Comparison of ENCODE assay signal across 10 mouse cellular contexts in the genomic region with DNA sequence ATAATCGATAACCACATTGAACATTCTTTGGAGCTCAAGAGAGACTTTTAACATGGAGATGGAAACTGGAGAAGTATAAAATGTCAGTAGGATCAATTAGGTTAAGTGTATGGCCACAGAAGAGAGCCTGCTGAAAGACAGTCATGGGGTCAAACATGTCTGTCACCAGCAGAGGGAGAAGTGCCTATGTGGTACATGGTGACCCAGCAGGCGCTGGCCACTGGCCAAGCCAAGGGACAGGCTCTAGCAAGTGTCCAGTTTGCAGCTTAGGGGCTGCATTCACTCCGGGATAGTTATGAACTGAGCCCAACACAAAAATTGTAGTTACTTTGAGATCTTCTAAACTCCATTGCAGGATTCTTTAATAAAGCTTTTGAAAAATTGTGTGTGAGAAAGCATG. TPM values are rescaled to one million over a fixed set of nuclear protein-coding genes. Genes with fewer than 3 reads are reported as not detected.
DNase-seq lines count a peak whose midpoint lies in the region; ATAC-seq and TF ChIP-seq lines count a peak whose summit lies in the region.
"Had no signal": no experiment of that assay in that cellular context is flagged by ENCODE, and none has a peak within 500 bp of the region (broad histone marks: within the 10 kb centered on the region; RNA-seq: fewer than 3 reads in every experiment).

No protein-coding gene starts in this region.

- no peak for TF ChIP-seq POLR2A in lung, adult 2 months (IDR thresholded peaks at IDR 0.05; ENCODE audit: borderline replicate concordance, extremely low read depth, low read depth, low read length)
- no peak for TF ChIP-seq POLR2A in bone marrow, adult 2 months (IDR thresholded peaks at IDR 0.05; ENCODE audit: borderline replicate concordance, control insufficient read depth, low read depth, low read length)

- no peak overlapping the region for H3K4me2 ChIP-seq in hindbrain, postnatal 0 days (ENCODE audit: low read depth, low read length)
- H3K4me2 ChIP-seq in hindbrain, embryonic 11.5 days (replicated peaks; ENCODE audit: low read depth, low read length) = no peak overlapping the region
- H3K4me2 ChIP-seq: liver, embryonic 11.5 days had no signal

- WGBS in hindbrain, postnatal 0 days = 78% methylated on average over 3 of the region's 3 CpGs
- WGBS in hindbrain, embryonic 11.5 days = 89% methylated on average over 3 of the region's 3 CpGs
- 76% methylated on average over 3 of the region's 3 CpGs for WGBS in lung, adult 2 months
- 81% methylated on average over 3 of the region's 3 CpGs for WGBS in bone marrow, adult 2 months

- ATAC-seq in hindbrain, postnatal 0 days = no peak
- no peak for ATAC-seq in hindbrain, embryonic 11.5 days (ENCODE audit: low FRiP score)

- peak; percentile 19 for DNase-seq in adrenal gland, adult 2 months
- DNase-seq in adrenal gland, postnatal 4 days (ENCODE audit: low spot score in 2 of 2) = no peak
- DNase-seq in hindbrain, postnatal 0 days (ENCODE audit: low spot score) = peak; percentile 39
- DNase-seq in hindbrain, embryonic 11.5 days (ENCODE audit: low spot score) = no peak
- no peak for DNase-seq in lung, adult 2 months
- DNase-seq in lung, adult 18-20 months = no peak
- DNase-seq in right cerebral cortex, postnatal 10 days (ENCODE audit: low spot score in 2 of 2) = no peak
- DNase-seq: kidney, adult 9 months had no signal

- peaks cover 7% of the 10 kb centered on the region; the same call in 1 of the 2 replicates for H3K9me3 ChIP-seq in hindbrain, postnatal 0 days (ENCODE audit: low read length)
- H3K9me3 ChIP-seq in hindbrain, embryonic 11.5 days (ENCODE audit: control insufficient read depth, low read length) = no peaks in the 10 kb centered on the region

- TF ChIP-seq CTCF in hindbrain, postnatal 0 days (IDR thresholded peaks at IDR 0.05; ENCODE audit: low read depth) = peak; percentile 42
- 0 out of 2 replicates have a peak, but pooled peaks have one; percentile 1 for TF ChIP-seq CTCF in lung, adult 2 months (IDR thresholded peaks at IDR 0.05; ENCODE audit: insufficient read depth, low read length)
- 0 out of 2 replicates have a peak, but pooled peaks have one; percentile 3 for TF ChIP-seq CTCF in bone marrow, adult 2 months (IDR thresholded peaks at IDR 0.05; ENCODE audit: control insufficient read depth, insufficient read depth, low read length)

- no peak overlapping the region for H3K27ac ChIP-seq in hindbrain, postnatal 0 days
- H3K27ac ChIP-seq in hindbrain, embryonic 11.5 days (ENCODE audit: low read depth, low read length) = no peak overlapping the region
- H3K27ac ChIP-seq in bone marrow, adult 2 months (ENCODE audit: control insufficient read depth, insufficient read depth, low read depth, low read length, poor library complexity) = no peak overlapping the region

- H3K4me3 ChIP-seq in hindbrain, postnatal 0 days (ENCODE audit: low read length) = no peak overlapping the region
- no peak overlapping the region for H3K4me3 ChIP-seq in hindbrain, embryonic 11.5 days (ENCODE audit: low read depth, low read length)
- no peak overlapping the region for H3K4me3 ChIP-seq in lung, adult 2 months (replicated peaks; ENCODE audit: extremely low read depth, low read depth, low read length)
- no peak overlapping the region for H3K4me3 ChIP-seq in bone marrow, adult 2 months (replicated peaks; ENCODE audit: control insufficient read depth, low read depth, low read length)

- H3K4me1 ChIP-seq in hindbrain, postnatal 0 days (ENCODE audit: insufficient read depth, low read length) = no peaks in the 10 kb centered on the region
- H3K4me1 ChIP-seq in hindbrain, embryonic 11.5 days (replicated peaks; ENCODE audit: control insufficient read depth, insufficient read depth, low read length) = no peaks in the 10 kb centered on the region
- H3K4me1 ChIP-seq in lung, adult 2 months (ENCODE audit: control insufficient read depth, insufficient read depth, low read length) = peaks cover 3% of the 10 kb centered on the region; the same call in 1 of the 2 replicates
- H3K4me1 ChIP-seq in bone marrow, adult 2 months (ENCODE audit: control insufficient read depth, insufficient read depth, low read length) = no peaks in the 10 kb centered on the region; the same call in 1 of the 2 replicates

- H3K27me3 ChIP-seq in hindbrain, postnatal 0 days (ENCODE audit: insufficient read depth, low read length) = no peaks in the 10 kb centered on the region
- H3K27me3 ChIP-seq in hindbrain, embryonic 11.5 days (ENCODE audit: control insufficient read depth, insufficient read depth, low read length) = no peaks in the 10 kb centered on the region

- no peaks in the 10 kb centered on the region for H3K36me3 ChIP-seq in hindbrain, postnatal 0 days (ENCODE audit: insufficient read depth, low read length)
- H3K36me3 ChIP-seq in hindbrain, embryonic 11.5 days (ENCODE audit: control insufficient read depth, insufficient read depth, low read length) = no peaks in the 10 kb centered on the region

- H3K9ac ChIP-seq in hindbrain, postnatal 0 days (replicated peaks; ENCODE audit: low read length) = no peak overlapping the region
- H3K9ac ChIP-seq in hindbrain, embryonic 11.5 days (ENCODE audit: low read depth, low read length) = no peak overlapping the region

RNA-seq across cellular contexts. Expression of a gene that starts 3.9 kb away (rescaled TPM):
- total RNA-seq in adrenal gland, adult 2 months (2021) = 10 to 100 TPM in 1 of 2 experiments, 1 to 10 TPM in 1; 6.9 to 10.2 TPM
- 0.80 and 1.4 TPM in 2 replicates for polyA plus RNA-seq in adrenal gland, adult 2 months (2012; rRNA removed)
- total RNA-seq in adrenal gland, postnatal 4 days (2021) = 10 to 100 TPM; 17.0 TPM
- 7.4 and 8.6 TPM in 2 replicates for total RNA-seq in hindbrain, postnatal 0 days (2014; rRNA removed)
- 13.4 and 13.6 TPM in 2 replicates for polyA plus RNA-seq in hindbrain, postnatal 0 days (2015; fragmentation: Nextera tagmentation; extraction: Ambion mirVana)
- polyA plus RNA-seq in hindbrain, embryonic 11.5 days (2014; fragmentation: Nextera tagmentation; extraction: Ambion mirVana) = 32.0 and 37.1 TPM in 2 replicates
- polyA plus RNA-seq in lung, adult 2 months (2012; rRNA removed) = 3.3 and 5.4 TPM in 2 replicates
- polyA plus RNA-seq in bone marrow, adult 2 months (2011; ENCODE audit: insufficient read depth, insufficient read length, low replicate concordance, missing spikeins) = 7.2 and 12.4 TPM in 2 replicates

RNA-seq across cellular contexts. Expression of a gene that starts 22.8 kb away (rescaled TPM):
- total RNA-seq in adrenal gland, adult 2 months (2021) = 1 to 10 TPM; 1.5 to 3.2 TPM
- polyA plus RNA-seq in adrenal gland, adult 2 months (2012; rRNA removed) = 3.5 and 3.7 TPM in 2 replicates
- 1 to 10 TPM; 5.8 to 6.7 TPM for total RNA-seq in adrenal gland, postnatal 4 days (2021)
- total RNA-seq in hindbrain, postnatal 0 days (2014; rRNA removed) = 1.8 and 2.8 TPM in 2 replicates
- polyA plus RNA-seq in hindbrain, postnatal 0 days (2015; fragmentation: Nextera tagmentation; extraction: Ambion mirVana) = 4.5 and 4.8 TPM in 2 replicates
- 9.7 and 10.9 TPM in 2 replicates for polyA plus RNA-seq in hindbrain, embryonic 11.5 days (2014; fragmentation: Nextera tagmentation; extraction: Ambion mirVana)
- 3.5 and 4.3 TPM in 2 replicates for polyA plus RNA-seq in lung, adult 2 months (2012; rRNA removed)
- polyA plus RNA-seq in bone marrow, adult 2 months (2011; ENCODE audit: insufficient read depth, insufficient read length, low replicate concordance, missing spikeins) = 2.4 and 3.6 TPM in 2 replicates

Comparison
In these comparisons a context has a peak if more than half of its experiments do, and no peak if none do; other contexts are left out.
1. DNase-seq: peak in adrenal gland, adult 2 months (single experiment) and hindbrain, postnatal 0 days (single experiment); none in adrenal gland, postnatal 4 days (0 of 2), hindbrain, embryonic 11.5 days (single experiment), lung, adult 2 months (single experiment), lung, adult 18-20 months (0 of 2) and right cerebral cortex, postnatal 10 days (0 of 2).
2. Peak in every context shown above with its lines, with median percentiles within 50 percentile points of each other: CTCF ChIP-seq.